Mouse (Mus musculus): ENCODE measurements around the gene Snx9.

The Snx9 gene

GRCm38 (mm10) chr17:5843641-5843990 lies 2.5 kb downstream of the Snx9 start:
- no peak for DNase-seq (ENCODE audit: low spot score)

GRCm38 (mm10) chr17:5845376-5845775 lies 4.2 kb downstream of the Snx9 start:
- DNase-seq (ENCODE audit: low spot score), result no peak

- DNase-seq (ENCODE audit: low spot score), result no peak
These were observed 5.0 kb downstream of the Snx9 start for GRCm38 (mm10) chr17:5846101-5846500.

- no peak for DNase-seq (ENCODE audit: low spot score)
These were observed 7.7 kb downstream of the Snx9 start for GRCm38 (mm10) chr17:5848706-5849415.

GRCm38 (mm10) chr17:5849421-5849910 lies 8.3 kb downstream of the Snx9 start:
- peak; percentile 78 for DNase-seq (ENCODE audit: low spot score)

- no peak for DNase-seq (ENCODE audit: low spot score)
These were observed 8.9 kb downstream of the Snx9 start for GRCm38 (mm10) chr17:5850031-5850430.

- no peak for DNase-seq (ENCODE audit: low spot score)
These were observed 9.3 kb downstream of the Snx9 start for GRCm38 (mm10) chr17:5850476-5850875.

- DNase-seq (ENCODE audit: low spot score), result no peak
These were observed 12.8 kb downstream of the Snx9 start for GRCm38 (mm10) chr17:5853936-5854335.

GRCm38 (mm10) chr17:5855560-5855959 lies 14.4 kb downstream of the Snx9 start:
- DNase-seq (ENCODE audit: low spot score), result no peak

- DNase-seq (ENCODE audit: low spot score), result no peak
These were observed 15.3 kb downstream of the Snx9 start for GRCm38 (mm10) chr17:5856426-5856825.

- DNase-seq (ENCODE audit: low spot score), result no peak
These were observed 16.1 kb downstream of the Snx9 start for GRCm38 (mm10) chr17:5857206-5857605.

GRCm38 (mm10) chr17:5858209-5858608 lies 17.1 kb downstream of the Snx9 start:
- DNase-seq (ENCODE audit: low spot score), result no peak

- DNase-seq (ENCODE audit: low spot score), result no peak
These were observed 21.2 kb downstream of the Snx9 start for GRCm38 (mm10) chr17:5862285-5862684.

- DNase-seq (ENCODE audit: low spot score), result no peak
These were observed 21.7 kb downstream of the Snx9 start for GRCm38 (mm10) chr17:5862869-5863268.

- no peak for DNase-seq (ENCODE audit: low spot score)
These were observed 22.6 kb downstream of the Snx9 start for GRCm38 (mm10) chr17:5863745-5864144.

GRCm38 (mm10) chr17:5867456-5867855 lies 26.3 kb downstream of the Snx9 start:
- peak; percentile 25 for DNase-seq (ENCODE audit: low spot score)

GRCm38 (mm10) chr17:5868319-5869031 lies 27.3 kb downstream of the Snx9 start:
- no peak for DNase-seq (ENCODE audit: low spot score)

- DNase-seq (ENCODE audit: low spot score), result peak; percentile 30
These were observed 28.3 kb downstream of the Snx9 start for GRCm38 (mm10) chr17:5869461-5869860.

GRCm38 (mm10) chr17:5870002-5870401 lies 28.9 kb downstream of the Snx9 start:
- no peak for DNase-seq (ENCODE audit: low spot score)

GRCm38 (mm10) chr17:5870696-5871095 lies 29.6 kb downstream of the Snx9 start:
- no peak for DNase-seq (ENCODE audit: low spot score)

- DNase-seq (ENCODE audit: low spot score), result peak; percentile 80
These were observed 31.4 kb downstream of the Snx9 start for GRCm38 (mm10) chr17:5872506-5872905.

GRCm38 (mm10) chr17:5874565-5874964 lies 33.4 kb downstream of the Snx9 start:
- peak; percentile 15 for DNase-seq (ENCODE audit: low spot score)

- DNase-seq (ENCODE audit: low spot score), result peak; percentile 32
These were observed 36.6 kb downstream of the Snx9 start for GRCm38 (mm10) chr17:5877611-5878157.

All from testis, postnatal 10 days (tissue).